ENCODE assay signal across 8 mouse cellular contexts in genomic region chr9:108094998-108095411, GRCm38 (mm10). TPM values are rescaled to one million over a fixed set of nuclear protein-coding genes. Genes with fewer than 3 reads are reported as not detected.
DNase-seq lines count a peak whose midpoint lies in the region; ATAC-seq and TF ChIP-seq lines count a peak whose summit lies in the region.

No protein-coding gene starts in this region.

- no peak for TF ChIP-seq CTCF in kidney, postnatal 0 days (IDR thresholded peaks at IDR 0.05; ENCODE audit: low read depth)

- H3K36me3 ChIP-seq in forebrain, embryonic 16.5 days (ENCODE audit: control insufficient read depth, insufficient read depth), result peaks cover 15% of the 10 kb centered on the region
- H3K36me3 ChIP-seq in kidney, postnatal 0 days (ENCODE audit: insufficient read depth, low read length), result peaks cover 21% of the 10 kb centered on the region
- H3K36me3 ChIP-seq in midbrain, embryonic 16.5 days (ENCODE audit: control insufficient read depth, insufficient read depth, low read length), result peaks cover 18% of the 10 kb centered on the region; the same call in 1 of the 2 replicates

- peak overlapping the region; percentile 67 for H3K9ac ChIP-seq in forebrain, embryonic 16.5 days (replicated peaks; ENCODE audit: low read depth, low read length)
- peak overlapping the region; percentile 77 for H3K9ac ChIP-seq in kidney, postnatal 0 days (ENCODE audit: low read depth, low read length)
- peak overlapping the region; percentile 78 for H3K9ac ChIP-seq in midbrain, embryonic 16.5 days (ENCODE audit: low read depth, low read length)

- H3K4me1 ChIP-seq in forebrain, embryonic 16.5 days (replicated peaks; ENCODE audit: control insufficient read depth, insufficient read depth, low read length), result peaks cover 16% of the 10 kb centered on the region
- H3K4me1 ChIP-seq in kidney, postnatal 0 days (replicated peaks; ENCODE audit: insufficient read depth, low read length), result peaks cover 7% of the 10 kb centered on the region
- H3K4me1 ChIP-seq in midbrain, embryonic 16.5 days (ENCODE audit: control insufficient read depth, insufficient read depth, low read length), result peaks cover 14% of the 10 kb centered on the region

- no peaks in the 10 kb centered on the region for H3K27me3 ChIP-seq in forebrain, embryonic 16.5 days (replicated peaks; ENCODE audit: control insufficient read depth, insufficient read depth, low read length)
- no peaks in the 10 kb centered on the region for H3K27me3 ChIP-seq in kidney, postnatal 0 days (ENCODE audit: insufficient read depth, low read length)
- H3K27me3 ChIP-seq in midbrain, embryonic 16.5 days (ENCODE audit: control insufficient read depth, insufficient read depth, low read depth, low read length), result no peaks in the 10 kb centered on the region

- no peak overlapping the region for H3K27ac ChIP-seq in forebrain, embryonic 16.5 days (ENCODE audit: low read length)
- H3K27ac ChIP-seq in kidney, postnatal 0 days, result peak overlapping the region; percentile 19
- peak overlapping the region; percentile 75; the same call in 1 of the 2 replicates for H3K27ac ChIP-seq in midbrain, embryonic 16.5 days (ENCODE audit: low read length)

- ATAC-seq in forebrain, embryonic 16.5 days, result peak; percentile 6
- peak; percentile 1; the same call in 1 of the 2 replicates for ATAC-seq in kidney, postnatal 0 days (replicated peaks; ENCODE audit: low FRiP score, low read depth)
- ATAC-seq in midbrain, embryonic 16.5 days, result peak; percentile 25

- H3K4me3 ChIP-seq in forebrain, embryonic 16.5 days (replicated peaks; ENCODE audit: low read length), result peak overlapping the region; percentile 63
- H3K4me3 ChIP-seq in kidney, postnatal 0 days (replicated peaks; ENCODE audit: low read depth, low read length), result peak overlapping the region; percentile 71
- peak overlapping the region; percentile 60 for H3K4me3 ChIP-seq in midbrain, embryonic 16.5 days (ENCODE audit: low read depth, low read length)

- H3K4me2 ChIP-seq in forebrain, embryonic 16.5 days (ENCODE audit: low read length), result peak overlapping the region; percentile 84
- H3K4me2 ChIP-seq in kidney, postnatal 0 days (ENCODE audit: low read length), result peak overlapping the region; percentile 99
- peak overlapping the region; percentile 98 for H3K4me2 ChIP-seq in midbrain, embryonic 16.5 days (ENCODE audit: low read length)

- intact Hi-C loops in heart, postnatal 25 days (cut with DNase I), result loop anchor here (2.0 kb wide), 1 partner anchor 106 kb away; no protein-coding TSS in a partner anchor

- 0% methylated on average over 14 of the region's 16 CpGs for WGBS in forebrain, embryonic 16.5 days
- under 1% methylated on average over 16 of the region's 16 CpGs for WGBS in kidney, postnatal 0 days
- WGBS in midbrain, embryonic 16.5 days, result 0% methylated on average over 16 of the region's 16 CpGs

- peak; percentile 34 to 57 for DNase-seq in heart, adult 18-20 months
- DNase-seq in heart, postnatal 25 days (ENCODE audit: low spot score), result no peak
- peak; percentile 33 for DNase-seq in adipocyte (ENCODE audit: low spot score)
- DNase-seq in kidney, postnatal 0 days (ENCODE audit: low spot score), result peak; percentile 37
- no peak for DNase-seq in layer of hippocampus, adult 9-11 months
- DNase-seq in left cerebral cortex, adult 9 months (ENCODE audit: low spot score in 2 of 2), result no peak

- no peaks in the 10 kb centered on the region for H3K9me3 ChIP-seq in forebrain, embryonic 16.5 days (ENCODE audit: control insufficient read depth, low read length)
- no peaks in the 10 kb centered on the region for H3K9me3 ChIP-seq in kidney, postnatal 0 days (replicated peaks; ENCODE audit: low read length)
- no peaks in the 10 kb centered on the region for H3K9me3 ChIP-seq in midbrain, embryonic 16.5 days (replicated peaks; ENCODE audit: control insufficient read depth, low read length, poor library complexity, severe bottlenecking)

RNA-seq across cellular contexts. Expression of gene Apeh, which starts 0.6 kb away (rescaled TPM):
- 10 to 100 TPM; 37.4 to 48.3 TPM for total RNA-seq in heart, adult 18-20 months (2021)
- 10 to 100 TPM; 43.1 to 45.4 TPM for total RNA-seq in heart, postnatal 25 days (2021)
- 41.3 and 46.2 TPM in 2 replicates for polyA plus RNA-seq in forebrain, embryonic 16.5 days (2015; fragmentation: Nextera tagmentation; extraction: Ambion mirVana)
- polyA plus RNA-seq in kidney, postnatal 0 days (2015; fragmentation: Nextera tagmentation; extraction: Ambion mirVana), result 62.6 and 69.3 TPM in 2 replicates
- polyA plus RNA-seq in midbrain, embryonic 16.5 days (2015; fragmentation: Nextera tagmentation; extraction: Ambion mirVana), result 46.0 and 50.8 TPM in 2 replicates

RNA-seq across cellular contexts. Expression of gene Rnf123, which starts 11.9 kb away (rescaled TPM):
- total RNA-seq in heart, adult 18-20 months (2021), result 10 to 100 TPM; 83.4 to 86.8 TPM
- total RNA-seq in heart, postnatal 25 days (2021), result 100 to 1,000 TPM in 1 of 2 experiments, 10 to 100 TPM in 1; 90.1 to 112 TPM
- polyA plus RNA-seq in forebrain, embryonic 16.5 days (2015; fragmentation: Nextera tagmentation; extraction: Ambion mirVana), result 44.5 and 53.1 TPM in 2 replicates
- polyA plus RNA-seq in kidney, postnatal 0 days (2015; fragmentation: Nextera tagmentation; extraction: Ambion mirVana), result 23.7 and 24.6 TPM in 2 replicates
- polyA plus RNA-seq in midbrain, embryonic 16.5 days (2015; fragmentation: Nextera tagmentation; extraction: Ambion mirVana), result 53.4 and 53.9 TPM in 2 replicates

RNA-seq across cellular contexts. Expression of gene Mst1, which starts 14.8 kb away (rescaled TPM):
- total RNA-seq in heart, adult 18-20 months (2021), result under 1 TPM in 1 of 2 experiments, not detected in 1; 0.36 TPM
- total RNA-seq in heart, postnatal 25 days (2021), result not detected
- polyA plus RNA-seq in forebrain, embryonic 16.5 days (2015; fragmentation: Nextera tagmentation; extraction: Ambion mirVana), result not detected in 2 replicates
- 0.09 and 0.39 TPM in 2 replicates for polyA plus RNA-seq in kidney, postnatal 0 days (2015; fragmentation: Nextera tagmentation; extraction: Ambion mirVana)
- polyA plus RNA-seq in midbrain, embryonic 16.5 days (2015; fragmentation: Nextera tagmentation; extraction: Ambion mirVana), result 0.09 TPM in 1 of 2 replicates, not detected in the other

RNA-seq across cellular contexts. Expression of gene Amigo3, which starts 42.0 kb away (rescaled TPM):
- 1 to 10 TPM; 1.4 to 1.8 TPM for total RNA-seq in heart, adult 18-20 months (2021)
- total RNA-seq in heart, postnatal 25 days (2021), result 1 to 10 TPM; 1.8 TPM
- polyA plus RNA-seq in forebrain, embryonic 16.5 days (2015; fragmentation: Nextera tagmentation; extraction: Ambion mirVana), result 2.5 and 3.4 TPM in 2 replicates
- 1.4 and 1.6 TPM in 2 replicates for polyA plus RNA-seq in kidney, postnatal 0 days (2015; fragmentation: Nextera tagmentation; extraction: Ambion mirVana)
- 2.6 and 2.8 TPM in 2 replicates for polyA plus RNA-seq in midbrain, embryonic 16.5 days (2015; fragmentation: Nextera tagmentation; extraction: Ambion mirVana)

RNA-seq across cellular contexts. Expression of gene Gmppb, which starts 46.0 kb away (rescaled TPM):
- total RNA-seq in heart, adult 18-20 months (2021), result 10 to 100 TPM; 10.5 to 10.6 TPM
- 10 to 100 TPM in 1 of 2 experiments, 1 to 10 TPM in 1; 9.4 to 10.7 TPM for total RNA-seq in heart, postnatal 25 days (2021)
- 19.6 and 21.2 TPM in 2 replicates for polyA plus RNA-seq in forebrain, embryonic 16.5 days (2015; fragmentation: Nextera tagmentation; extraction: Ambion mirVana)
- polyA plus RNA-seq in kidney, postnatal 0 days (2015; fragmentation: Nextera tagmentation; extraction: Ambion mirVana), result 23.2 and 27.2 TPM in 2 replicates
- polyA plus RNA-seq in midbrain, embryonic 16.5 days (2015; fragmentation: Nextera tagmentation; extraction: Ambion mirVana), result 19.8 and 22.8 TPM in 2 replicates

Comparison
In these comparisons a context has a peak if more than half of its experiments do, and no peak if none do; other contexts are left out.
1. DNase-seq: peak in heart, adult 18-20 months (2 of 2), adipocyte (single experiment) and kidney, postnatal 0 days (single experiment); none in heart, postnatal 25 days (single experiment), layer of hippocampus, adult 9-11 months (single experiment) and left cerebral cortex, adult 9 months (0 of 2).
2. Peak in every context shown above with its lines, with median percentiles within 50 percentile points of each other: ATAC-seq, H3K4me2 ChIP-seq, H3K4me3 ChIP-seq and H3K9ac ChIP-seq.